Mouse (Mus musculus): ENCODE data around the gene Dclk1.

Gene Dclk1

GRCm38 (mm10) chr3:55539811-55540293 is 297.7 kb downstream of the Dclk1 start:
- no peak for DNase-seq (ENCODE audit: low spot score)

GRCm38 (mm10) chr3:55540406-55541140 is 298.4 kb downstream of the Dclk1 start:
- DNase-seq (ENCODE audit: low spot score): no peak

DNA sequence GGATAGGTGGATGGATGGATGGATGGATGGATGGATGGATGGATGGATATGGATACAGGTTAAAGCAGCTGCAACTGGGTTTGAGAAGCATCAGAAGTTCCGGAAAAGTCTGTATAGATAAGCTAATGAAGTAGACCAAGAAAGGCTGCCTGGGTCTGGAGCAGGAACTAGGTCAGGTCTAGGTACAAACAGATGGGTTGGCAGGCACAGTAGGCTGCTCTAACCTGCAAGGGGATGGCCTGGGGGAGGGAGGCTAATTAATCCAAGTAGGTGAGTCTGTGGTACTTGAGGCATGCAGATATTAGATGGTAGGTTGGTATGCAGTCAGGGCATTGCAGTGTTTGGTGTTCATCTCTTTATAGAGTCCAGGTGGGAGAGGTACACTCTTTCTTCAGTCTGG is 299.6 kb downstream of the Dclk1 start:
- no peak for DNase-seq (ENCODE audit: low spot score)

GRCm38 (mm10) chr3:55542310-55542709 is 300.1 kb downstream of the Dclk1 start:
- no peak for DNase-seq (ENCODE audit: low spot score)

DNA sequence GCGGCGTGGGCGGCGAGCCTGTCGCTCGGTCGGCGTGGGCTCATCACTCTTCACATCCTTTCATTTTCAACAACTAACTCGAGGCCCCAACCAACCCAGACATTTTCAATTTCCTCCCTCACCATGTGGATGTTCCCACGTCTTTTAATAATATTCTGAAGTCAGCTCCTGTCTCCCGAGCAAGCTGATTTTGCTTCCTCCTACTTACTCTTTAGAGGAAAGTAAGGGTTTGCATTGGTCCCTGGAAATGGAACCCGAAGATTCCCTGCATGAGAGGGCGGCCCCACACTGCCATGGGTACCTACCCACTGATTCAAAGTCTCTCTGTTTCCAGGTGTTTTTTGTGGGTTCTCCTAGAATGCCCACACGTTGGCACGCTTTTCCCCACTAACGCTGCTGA is 300.8 kb downstream of the Dclk1 start:
- no peak for DNase-seq (ENCODE audit: low spot score)

DNA sequence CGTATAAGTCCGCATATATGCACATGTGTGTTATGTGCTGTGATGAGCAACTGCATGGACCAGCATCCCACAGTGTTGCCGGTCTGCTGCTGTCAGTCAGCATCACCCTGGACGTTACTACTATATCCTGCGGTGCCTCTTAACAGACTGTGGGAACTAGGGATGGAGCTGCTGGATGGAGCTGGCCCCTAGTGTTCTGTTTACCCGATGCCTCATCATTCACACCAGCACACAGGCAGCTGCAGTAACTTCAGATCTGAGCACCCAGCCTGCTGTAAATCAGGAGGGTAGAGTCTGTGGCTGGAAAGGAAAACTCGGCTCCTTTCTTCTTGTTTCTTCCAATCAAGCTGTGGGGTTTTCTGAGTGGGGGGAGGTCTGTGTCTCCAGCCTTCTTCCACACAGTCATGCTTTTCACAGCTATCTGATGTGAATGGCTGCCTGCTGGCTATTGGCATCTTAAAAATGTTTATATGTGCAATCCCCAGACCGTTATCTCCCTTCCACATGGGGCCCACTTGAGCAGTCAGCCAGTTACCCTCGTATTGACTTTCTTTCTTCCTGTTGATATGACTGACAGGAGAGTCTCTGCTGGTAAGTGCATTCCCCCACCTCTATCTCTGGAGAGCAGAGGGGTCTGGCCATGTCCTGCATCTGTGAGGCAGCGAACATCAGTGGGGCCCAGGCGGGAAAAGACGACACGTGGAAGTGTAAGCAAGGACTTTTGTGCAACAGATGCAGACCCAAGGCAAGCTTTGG is 301.9 kb downstream of the Dclk1 start:
- DNase-seq (ENCODE audit: low spot score): peak; percentile 57

DNA sequence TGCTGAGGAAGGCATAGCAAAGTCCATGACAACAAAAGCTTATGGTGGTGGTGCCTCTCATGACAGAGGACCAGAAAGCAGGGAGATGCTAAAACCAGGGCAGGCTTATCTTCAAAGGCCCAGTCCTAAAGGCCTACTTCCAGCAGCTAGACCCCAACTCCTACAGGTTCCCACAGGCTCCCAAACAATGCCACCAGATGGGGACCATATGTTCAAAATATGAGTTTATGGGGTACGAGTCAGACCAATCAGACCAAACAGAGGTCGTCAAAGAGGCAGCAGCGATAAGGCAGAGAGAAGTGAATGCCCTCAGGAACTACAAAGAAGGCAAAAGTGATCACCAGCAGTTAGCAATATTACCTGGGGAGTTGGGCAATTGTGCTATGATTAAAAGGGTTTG is 303.1 kb downstream of the Dclk1 start:
- DNase-seq (ENCODE audit: low spot score): no peak

DNA sequence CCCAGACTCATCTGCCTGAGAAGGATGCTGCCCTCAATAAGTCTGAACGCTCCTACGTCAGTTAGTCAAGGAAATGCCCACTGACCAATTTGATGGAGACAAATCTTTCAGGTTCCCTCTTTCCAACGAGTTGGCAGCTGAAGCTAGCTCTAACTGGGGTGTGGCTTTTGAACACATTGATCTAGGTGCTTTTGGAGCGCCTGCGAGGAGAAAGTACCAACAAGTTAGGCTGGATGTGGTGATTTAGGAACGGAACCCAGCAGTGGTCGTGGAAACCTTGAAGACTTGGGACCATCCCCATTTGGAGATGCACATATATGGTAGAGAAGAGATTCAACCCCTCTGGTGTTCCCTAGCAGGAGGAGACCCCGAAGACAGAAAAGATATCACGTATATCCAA is 303.8 kb downstream of the Dclk1 start:
- DNase-seq (ENCODE audit: low spot score): no peak

GRCm38 (mm10) chr3:55547106-55547505 is 304.9 kb downstream of the Dclk1 start:
- no peak for DNase-seq (ENCODE audit: low spot score)

DNA sequence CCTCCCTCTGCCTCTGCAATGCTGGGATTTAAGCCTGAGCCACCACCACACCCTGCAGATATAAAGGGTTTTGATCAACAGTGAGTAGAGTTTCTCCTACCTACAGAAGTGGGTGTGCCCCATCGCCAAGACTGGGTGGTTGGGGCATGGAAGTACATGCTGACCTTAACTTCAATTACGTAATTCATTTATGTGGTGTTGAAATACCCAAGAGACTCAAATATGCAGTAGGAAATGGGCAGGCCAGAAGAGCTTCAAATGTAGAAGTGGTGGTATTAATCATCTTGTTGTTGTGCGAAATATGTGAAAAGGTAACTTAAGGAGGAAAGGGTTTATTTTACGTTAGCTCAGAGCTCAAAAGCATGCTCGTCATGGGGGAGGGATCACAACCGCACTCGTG is 307.2 kb downstream of the Dclk1 start:
- DNase-seq (ENCODE audit: low spot score): no peak

DNA sequence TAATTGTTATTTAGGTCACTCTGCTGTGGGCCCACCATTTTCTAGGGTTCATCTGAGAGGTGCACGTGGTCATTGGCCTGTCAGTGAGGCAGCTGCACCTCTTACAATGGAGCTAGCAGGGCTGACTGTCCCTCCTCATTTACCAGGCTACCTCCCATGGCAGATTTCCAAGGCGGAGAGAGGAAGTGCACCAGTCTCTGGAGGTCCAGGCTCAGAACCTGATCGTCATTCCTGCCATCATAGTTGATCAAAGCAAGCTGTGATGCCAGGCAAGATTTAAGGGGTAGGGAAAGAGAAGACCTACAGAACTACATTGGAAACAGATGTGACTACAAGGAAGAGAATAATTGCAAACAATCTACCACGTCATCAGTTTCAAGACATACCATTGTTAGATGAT is 308.8 kb downstream of the Dclk1 start:
- no peak for DNase-seq (ENCODE audit: low spot score)

- DNase-seq (ENCODE audit: low spot score): no peak
These were observed 309.7 kb downstream of the Dclk1 start for GRCm38 (mm10) chr3:55551912-55552311.

DNA sequence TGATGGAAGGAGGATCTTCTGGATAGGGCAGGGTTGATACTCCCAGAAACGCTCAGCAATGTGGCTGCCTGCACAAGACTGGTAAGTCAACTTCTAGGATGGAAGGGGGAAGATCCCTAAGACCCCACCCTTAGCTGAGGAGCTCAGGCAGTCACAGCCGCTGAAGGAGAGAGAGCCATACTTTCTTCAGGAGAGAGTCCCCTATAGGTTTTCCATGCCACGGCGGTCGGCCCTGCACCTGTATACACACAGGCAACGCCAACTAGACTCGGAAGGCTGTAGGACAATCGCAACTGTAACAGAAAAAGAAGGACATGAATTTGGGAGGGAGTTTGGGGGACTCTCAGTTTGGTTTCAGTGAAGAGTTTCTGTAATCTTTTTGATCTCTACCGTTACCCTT is 310.9 kb downstream of the Dclk1 start:
- no peak for DNase-seq (ENCODE audit: low spot score)

DNA sequence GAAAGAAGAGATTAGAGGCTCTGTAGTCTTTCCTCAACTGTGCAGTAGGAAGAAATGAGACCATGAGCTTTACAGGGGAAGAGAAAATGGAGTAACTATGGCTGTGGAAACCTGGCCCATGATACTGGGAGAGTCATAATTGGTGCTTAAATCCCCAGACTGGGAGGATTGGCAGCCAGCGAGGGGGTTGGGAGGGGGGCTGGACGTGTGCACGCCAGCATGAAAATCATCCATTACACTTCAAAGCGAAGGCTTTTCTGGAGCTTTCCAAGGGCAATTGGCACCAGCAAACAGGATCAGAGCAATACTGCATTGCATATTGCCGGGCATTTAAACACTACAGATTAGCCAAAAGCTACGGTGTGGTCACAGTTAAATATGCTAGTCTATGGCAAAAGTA is 313.7 kb downstream of the Dclk1 start:
- no peak for DNase-seq (ENCODE audit: low spot score)

GRCm38 (mm10) chr3:55558570-55558969 is 316.4 kb downstream of the Dclk1 start:
- no peak for DNase-seq (ENCODE audit: low spot score)

GRCm38 (mm10) chr3:55567476-55567875 is 325.3 kb downstream of the Dclk1 start:
- DNase-seq (ENCODE audit: low spot score): no peak

DNA sequence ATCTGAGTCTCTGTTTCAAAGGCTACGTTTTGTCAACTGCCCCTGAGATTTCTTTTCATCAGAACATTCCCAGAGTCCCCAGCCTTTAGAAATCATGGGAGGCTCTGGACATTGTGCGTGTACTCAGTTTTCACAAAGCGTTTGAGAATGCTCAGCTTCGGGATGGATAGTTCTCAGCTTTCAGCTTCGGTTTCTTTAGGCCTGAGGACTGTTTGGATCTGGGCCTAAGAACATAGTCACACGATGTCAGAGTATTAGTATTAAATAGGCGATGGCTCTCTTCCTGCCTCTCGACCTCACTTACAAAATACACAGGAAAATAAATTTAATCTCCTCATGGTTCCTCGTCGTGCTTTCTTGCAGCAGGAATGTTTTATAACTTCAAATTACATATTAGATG is 327.4 kb downstream of the Dclk1 start:
- DNase-seq (ENCODE audit: low spot score): no peak

DNA sequence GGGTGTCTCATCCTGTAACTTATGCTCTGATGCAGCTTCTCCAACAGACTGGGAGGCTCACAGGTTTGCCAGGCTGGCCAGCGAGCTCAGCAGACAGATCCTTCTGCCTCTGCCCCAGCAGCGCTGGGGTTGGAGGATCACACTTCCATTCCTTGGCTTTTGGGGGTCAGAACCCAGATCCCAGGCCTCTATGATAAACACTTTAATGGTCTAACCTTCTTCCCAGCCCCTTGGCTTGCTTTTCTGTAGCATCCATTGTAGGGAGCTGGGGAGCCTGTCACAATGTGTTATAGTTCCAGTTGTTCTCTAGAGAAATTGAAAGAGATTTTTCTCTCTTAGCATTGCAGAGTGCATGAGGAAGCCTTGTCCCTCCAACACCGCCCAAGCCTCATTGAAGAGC is 328.9 kb downstream of the Dclk1 start:
- no peak for DNase-seq (ENCODE audit: low spot score)

- no peak for DNase-seq (ENCODE audit: low spot score)
These were observed 329.6 kb downstream of the Dclk1 start for GRCm38 (mm10) chr3:55571552-55572296.

DNA sequence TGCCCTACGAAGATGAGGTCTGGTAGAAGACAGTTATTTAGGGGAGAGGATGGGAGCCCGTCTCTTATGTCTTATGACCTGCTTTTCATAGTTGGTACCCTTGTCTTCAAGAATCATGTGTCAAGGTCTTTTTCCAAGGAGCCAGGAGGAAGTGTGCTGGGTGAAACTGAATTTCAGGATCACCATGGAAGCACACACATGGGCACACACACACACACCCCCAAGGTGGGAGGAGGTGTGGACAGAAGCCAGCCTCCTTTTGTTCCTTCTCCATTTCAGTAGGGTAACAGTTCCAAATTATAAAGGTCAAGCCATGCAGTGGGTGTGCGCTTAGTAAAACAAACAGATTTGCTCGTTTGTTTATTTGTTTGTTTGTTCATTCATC is 330.1 kb downstream of the Dclk1 start:
- no peak for DNase-seq (ENCODE audit: low spot score)

GRCm38 (mm10) chr3:55574003-55574402 is 331.8 kb downstream of the Dclk1 start:
- DNase-seq (ENCODE audit: low spot score): peak; percentile 21

- no peak for DNase-seq (ENCODE audit: low spot score)
These were observed 345.3 kb downstream of the Dclk1 start for GRCm38 (mm10) chr3:55587434-55587971.
